Mouse (Mus musculus) left cerebral cortex, adult 8-10 months (tissue): ENCODE results near the gene Clmp. TPM values are rescaled to one million over a fixed set of nuclear protein-coding genes. Genes with fewer than 3 reads are reported as not detected.

ENCODE experiments used
- total RNA-seq, 4 experiments: library from RNA; stranded (reverse); gene quantifications; 2 replicates each; pipeline ENCODE4 v1.2.4; 2022

The Clmp gene
- total RNA-seq, 4 experiments from 2014 or later = 23.9 to 26.1 (median 25.0) TPM

Other genes starting within 250 kb of the Clmp start
- 100 to 1,000 TPM; 125 to 138 (median 137) TPM for gene Gramd1b, start 154.6 kb upstream of the Clmp start, total RNA-seq
- not detected for gene Gm21915, start 15.3 kb upstream of the Clmp start, total RNA-seq
- gene Hspa8, start 115.0 kb downstream of the Clmp start, total RNA-seq = 1,000 to 10,000 TPM; 1,516 to 1,907 (median 1,709) TPM
- gene Bsx, start 188.2 kb downstream of the Clmp start, total RNA-seq = not detected